Mouse (Mus musculus): Measurements from ENCODE around the gene Ttn. TPM values are rescaled to one million over a fixed set of nuclear protein-coding genes. Genes with fewer than 3 reads are reported as not detected.

The Ttn gene
- polyA plus RNA-seq, 1 experiment from 2014 or later = 0.09 TPM

- no peaks in the 10 kb centered on the region for H3K36me3 ChIP-seq (ENCODE audit: control insufficient read depth, insufficient read depth, low read length)
- 67% methylated on average over 4 of the region's 4 CpGs for WGBS
- no peaks in the 10 kb centered on the region for H3K27me3 ChIP-seq (replicated peaks; ENCODE audit: control insufficient read depth, insufficient read depth, low read length)
- DNase-seq (ENCODE audit: low spot score) = no peak
- ATAC-seq = no peak
- H3K9ac ChIP-seq (ENCODE audit: low read length) = no peak overlapping the region
- no peaks in the 10 kb centered on the region for H3K9me3 ChIP-seq (replicated peaks; ENCODE audit: control insufficient read depth, low read length)
- H3K4me3 ChIP-seq (ENCODE audit: low read depth, low read length) = no peak overlapping the region
- H3K4me2 ChIP-seq (ENCODE audit: low read length) = no peak overlapping the region
- H3K4me1 ChIP-seq (ENCODE audit: control insufficient read depth, insufficient read depth, low read length) = no peaks in the 10 kb centered on the region
- H3K27ac ChIP-seq (ENCODE audit: low read depth, low read length) = no peak overlapping the region
Measured at GRCm38 (mm10) chr2:76806376-76806775, 176.0 kb downstream of the Ttn start.

- Histone ChIP-seq H3K9me3 (replicated peaks; ENCODE audit: control insufficient read depth, low read length) (no peaks in the 10 kb centered on the region), H3K4me2 (ENCODE audit: low read length) (no peak overlapping the region), H3K27me3 (replicated peaks; ENCODE audit: control insufficient read depth, insufficient read depth, low read length) (no peaks in the 10 kb centered on the region), H3K36me3 (ENCODE audit: control insufficient read depth, insufficient read depth, low read length) (no peaks in the 10 kb centered on the region), H3K4me1 (ENCODE audit: control insufficient read depth, insufficient read depth, low read length) (no peaks in the 10 kb centered on the region), H3K4me3 (ENCODE audit: low read depth, low read length) (no peak overlapping the region), H3K27ac (ENCODE audit: low read depth, low read length) (no peak overlapping the region), H3K9ac (ENCODE audit: low read length) (no peak overlapping the region)
- ATAC-seq (no peak), DNase-seq (ENCODE audit: low spot score) (no peak)
- 61% methylated on average over 5 of the region's 5 CpGs for WGBS
Measured at GRCm38 (mm10) chr2:76805191-76805892, 177.0 kb downstream of the Ttn start.

- Histone ChIP-seq H3K4me2 (ENCODE audit: low read length) (no peak overlapping the region), H3K9me3 (replicated peaks; ENCODE audit: control insufficient read depth, low read length) (peaks cover 8% of the 10 kb centered on the region; the same call in 1 of the 2 replicates), H3K27me3 (replicated peaks; ENCODE audit: control insufficient read depth, insufficient read depth, low read length) (no peaks in the 10 kb centered on the region), H3K9ac (ENCODE audit: low read length) (no peak overlapping the region), H3K27ac (ENCODE audit: low read depth, low read length) (no peak overlapping the region), H3K4me1 (ENCODE audit: control insufficient read depth, insufficient read depth, low read length) (no peaks in the 10 kb centered on the region), H3K4me3 (ENCODE audit: low read depth, low read length) (no peak overlapping the region), H3K36me3 (ENCODE audit: control insufficient read depth, insufficient read depth, low read length) (no peaks in the 10 kb centered on the region)
- no peak for ATAC-seq
- DNase-seq (ENCODE audit: low spot score) = no peak
- WGBS = 96% methylated on average over 12 of the region's 12 CpGs
Measured at GRCm38 (mm10) chr2:76784171-76784570, 198.2 kb downstream of the Ttn start.

- no peaks in the 10 kb centered on the region for H3K36me3 ChIP-seq (ENCODE audit: control insufficient read depth, insufficient read depth, low read length)
- H3K27ac ChIP-seq (ENCODE audit: low read depth, low read length) = no peak overlapping the region
- no peak overlapping the region for H3K9ac ChIP-seq (ENCODE audit: low read length)
- WGBS = 92% methylated on average over 13 of the region's 13 CpGs
- DNase-seq (ENCODE audit: low spot score) = no peak
- ATAC-seq = no peak
- no peaks in the 10 kb centered on the region for H3K4me1 ChIP-seq (ENCODE audit: control insufficient read depth, insufficient read depth, low read length)
- H3K4me2 ChIP-seq (ENCODE audit: low read length) = no peak overlapping the region
- no peak overlapping the region for H3K4me3 ChIP-seq (ENCODE audit: low read depth, low read length)
- no peaks in the 10 kb centered on the region for H3K27me3 ChIP-seq (replicated peaks; ENCODE audit: control insufficient read depth, insufficient read depth, low read length)
- H3K9me3 ChIP-seq (replicated peaks; ENCODE audit: control insufficient read depth, low read length) = peaks cover 8% of the 10 kb centered on the region; the same call in 1 of the 2 replicates
Measured at GRCm38 (mm10) chr2:76780792-76781191, 201.6 kb downstream of the Ttn start.

GRCm38 (mm10) chr2:76769831-76770230 is 212.5 kb downstream of the Ttn start:
- Histone ChIP-seq H3K4me3 (ENCODE audit: low read depth, low read length) (no peak overlapping the region), H3K36me3 (ENCODE audit: control insufficient read depth, insufficient read depth, low read length) (no peaks in the 10 kb centered on the region), H3K4me1 (ENCODE audit: control insufficient read depth, insufficient read depth, low read length) (no peaks in the 10 kb centered on the region), H3K9ac (ENCODE audit: low read length) (no peak overlapping the region), H3K27ac (ENCODE audit: low read depth, low read length) (no peak overlapping the region), H3K27me3 (replicated peaks; ENCODE audit: control insufficient read depth, insufficient read depth, low read length) (no peaks in the 10 kb centered on the region), H3K9me3 (replicated peaks; ENCODE audit: control insufficient read depth, low read length) (no peaks in the 10 kb centered on the region), H3K4me2 (ENCODE audit: low read length) (no peak overlapping the region)
- DNase-seq (ENCODE audit: low spot score) = no peak
- 95% methylated on average over 10 of the region's 10 CpGs for WGBS
- no peak for ATAC-seq

GRCm38 (mm10) chr2:76767231-76767630 is 215.1 kb downstream of the Ttn start:
- WGBS = 97% methylated on average over 12 of the region's 12 CpGs
- no peaks in the 10 kb centered on the region for H3K9me3 ChIP-seq (replicated peaks; ENCODE audit: control insufficient read depth, low read length)
- ATAC-seq (no peak), DNase-seq (ENCODE audit: low spot score) (no peak)
- H3K4me2 ChIP-seq (ENCODE audit: low read length) = no peak overlapping the region
- no peaks in the 10 kb centered on the region for H3K36me3 ChIP-seq (ENCODE audit: control insufficient read depth, insufficient read depth, low read length)
- H3K9ac ChIP-seq (ENCODE audit: low read length) = no peak overlapping the region
- no peaks in the 10 kb centered on the region for H3K4me1 ChIP-seq (ENCODE audit: control insufficient read depth, insufficient read depth, low read length)
- H3K4me3 ChIP-seq (ENCODE audit: low read depth, low read length) = no peak overlapping the region
- no peak overlapping the region for H3K27ac ChIP-seq (ENCODE audit: low read depth, low read length)
- H3K27me3 ChIP-seq (replicated peaks; ENCODE audit: control insufficient read depth, insufficient read depth, low read length) = no peaks in the 10 kb centered on the region

- Histone ChIP-seq H3K36me3 (ENCODE audit: control insufficient read depth, insufficient read depth, low read length) (no peaks in the 10 kb centered on the region), H3K4me3 (ENCODE audit: low read depth, low read length) (no peak overlapping the region), H3K27ac (ENCODE audit: low read depth, low read length) (no peak overlapping the region), H3K9ac (ENCODE audit: low read length) (no peak overlapping the region), H3K9me3 (replicated peaks; ENCODE audit: control insufficient read depth, low read length) (no peaks in the 10 kb centered on the region), H3K4me1 (ENCODE audit: control insufficient read depth, insufficient read depth, low read length) (no peaks in the 10 kb centered on the region), H3K27me3 (replicated peaks; ENCODE audit: control insufficient read depth, insufficient read depth, low read length) (no peaks in the 10 kb centered on the region), H3K4me2 (ENCODE audit: low read length) (no peak overlapping the region)
- ATAC-seq (no peak), DNase-seq (ENCODE audit: low spot score) (no peak)
- whole genome bisulfite sequencing = 92% methylated on average over 13 of the region's 13 CpGs
Measured at GRCm38 (mm10) chr2:76764526-76764925, 217.8 kb downstream of the Ttn start.

- Histone ChIP-seq H3K4me1 (ENCODE audit: control insufficient read depth, insufficient read depth, low read length) (no peaks in the 10 kb centered on the region), H3K36me3 (ENCODE audit: control insufficient read depth, insufficient read depth, low read length) (no peaks in the 10 kb centered on the region), H3K9me3 (replicated peaks; ENCODE audit: control insufficient read depth, low read length) (peaks cover 14% of the 10 kb centered on the region; the same call in 1 of the 2 replicates), H3K27me3 (replicated peaks; ENCODE audit: control insufficient read depth, insufficient read depth, low read length) (no peaks in the 10 kb centered on the region), H3K27ac (ENCODE audit: low read depth, low read length) (no peak overlapping the region), H3K4me2 (ENCODE audit: low read length) (no peak overlapping the region), H3K4me3 (ENCODE audit: low read depth, low read length) (no peak overlapping the region), H3K9ac (ENCODE audit: low read length) (no peak overlapping the region)
- DNase-seq (ENCODE audit: low spot score) (no peak), ATAC-seq (no peak)
- WGBS = 91% methylated on average over 6 of the region's 6 CpGs
Measured at GRCm38 (mm10) chr2:76762154-76762553, 220.2 kb downstream of the Ttn start.

- no peak for ATAC-seq
- 95% methylated on average over 15 of the region's 15 CpGs for WGBS
- H3K9me3 ChIP-seq (replicated peaks; ENCODE audit: control insufficient read depth, low read length) = peaks cover 14% of the 10 kb centered on the region; the same call in 1 of the 2 replicates
Measured at GRCm38 (mm10) chr2:76756461-76756860, 225.9 kb downstream of the Ttn start.

More at GRCm38 (mm10) chr2:76756461-76756860, 225.9 kb downstream of the Ttn start:
- Histone ChIP-seq H3K4me3 (ENCODE audit: low read depth, low read length) (no peak overlapping the region), H3K4me2 (ENCODE audit: low read length) (no peak overlapping the region), H3K4me1 (ENCODE audit: control insufficient read depth, insufficient read depth, low read length) (no peaks in the 10 kb centered on the region), H3K9ac (ENCODE audit: low read length) (no peak overlapping the region), H3K27ac (ENCODE audit: low read depth, low read length) (no peak overlapping the region), H3K36me3 (ENCODE audit: control insufficient read depth, insufficient read depth, low read length) (no peaks in the 10 kb centered on the region), H3K27me3 (replicated peaks; ENCODE audit: control insufficient read depth, insufficient read depth, low read length) (no peaks in the 10 kb centered on the region)
- no peak for DNase-seq (ENCODE audit: low spot score)
